Mouse (Mus musculus) lung, postnatal 4 days (tissue): ENCODE data around the gene Btnl2.

ENCODE experiments used
- DNase-seq, 2 experiments: peaks; one replicate each; pipeline ENCODE4 v3.0.0; 2021

Gene Btnl2

DNA sequence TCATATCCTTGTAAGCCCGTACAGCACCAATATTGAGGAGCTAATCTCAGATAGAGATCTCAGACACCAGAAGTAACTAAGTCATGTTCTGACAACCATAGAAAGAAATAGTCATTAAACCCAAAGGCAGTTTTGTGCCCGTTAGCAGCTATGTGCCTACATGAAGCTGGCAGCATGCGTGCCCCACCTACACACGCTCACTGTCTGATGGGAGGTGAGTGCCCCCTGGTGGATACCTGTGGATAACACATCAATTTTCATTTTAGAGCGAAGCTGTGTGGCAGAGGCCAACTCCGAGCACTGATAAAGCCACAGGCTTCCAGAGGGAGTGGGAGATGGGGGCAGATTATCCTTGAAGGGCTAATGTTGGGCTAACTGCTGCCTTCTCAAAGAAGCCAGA lies 56.5 kb downstream of the Btnl2 start:
- DNase-seq: peak; percentile 30 to 69
